Mouse (Mus musculus) hindbrain, postnatal 0 days (tissue): ENCODE data around the gene Kcnab3. TPM values are rescaled to one million over a fixed set of nuclear protein-coding genes. Genes with fewer than 3 reads are reported as not detected.

Source experiments
- ATAC-seq: fragments of 200-750 bp; cut with Nextera tagmentation; 2 replicates; pipeline ENCODE4 v1.8.0; 2017; ENCODE audit warnings: mild to moderate bottlenecking, moderate TSS enrichment, moderate library complexity
- DNase-seq: peaks from one replicate; pipeline ENCODE4 v3.0.0-alpha.2; 2015; ENCODE audit warnings: low spot score
- H3K27ac ChIP-seq: fragments of 300-500 bp; sonication (generic); 2 replicates; pipeline ENCODE4 v1.5.1; 2014; ENCODE audit warnings: mild to moderate bottlenecking
- H3K27me3 ChIP-seq: fragments of 300-500 bp; sonication (generic); 2 replicates; pipeline ENCODE4 v1.6.1; 2014; ENCODE audit warnings: low read length, mixed read lengths; ENCODE audit not compliant: insufficient read depth
- H3K36me3 ChIP-seq: fragments of 300-500 bp; sonication (generic); 2 replicates; pipeline ENCODE4 v1.6.1; 2014; ENCODE audit warnings: low read length, mixed read lengths; ENCODE audit not compliant: insufficient read depth
- H3K4me1 ChIP-seq: fragments of 300-500 bp; sonication (generic); 2 replicates; pipeline ENCODE4 v1.6.1; 2014; ENCODE audit warnings: antibody characterized with exemption, low read length, mixed read lengths; ENCODE audit not compliant: insufficient read depth
- H3K4me2 ChIP-seq: fragments of 300-500 bp; sonication (generic); 2 replicates; pipeline ENCODE4 v1.6.1; 2014; ENCODE audit warnings: low read depth, mild to moderate bottlenecking, low read length, moderate library complexity, mixed read lengths
- H3K4me3 ChIP-seq: fragments of 300-500 bp; sonication (generic); 2 replicates; pipeline ENCODE4 v1.5.1; 2014; ENCODE audit warnings: low read length
- H3K9ac ChIP-seq: fragments of 300-500 bp; sonication (generic); replicated peaks from 2 replicates; pipeline ENCODE4 v1.6.1; 2014; ENCODE audit warnings: mild to moderate bottlenecking, low read length, moderate library complexity, mixed read lengths
- H3K9me3 ChIP-seq: fragments of 300-500 bp; sonication (generic); 2 replicates; pipeline ENCODE4 v1.6.1; 2016; ENCODE audit warnings: low read length, mixed read lengths
- CTCF ChIP-seq: IDR thresholded peaks from 2 replicates; pipeline ENCODE4 v1.5.1; 2016; ENCODE audit warnings: antibody characterized with exemption, control low read depth, low read depth
- WGBS: fragments of 180-500 bp; shearing (Covaris S2); extraction: QIAGEN DNeasy Blood & Tissue Kit; methylation state at CpG from one replicate; pipeline ENCODE4 v1.1.7; 2014; 5-methylcytosine and 5-hydroxymethylcytosine counted together
- polyA plus RNA-seq: library from polyadenylated mRNA; unstranded; fragments of >200 nt; fragmentation: Nextera tagmentation; extraction: Ambion mirVana; gene quantifications from 2 replicates; pipeline ENCODE4 v1.2.1, GENCODE M21; 2015
- total RNA-seq: library from RNA; depleted of rRNA; stranded (reverse); fragments of >200 nt; gene quantifications from 2 replicates; pipeline ENCODE4 v1.2.3, GENCODE M21; 2014

Kcnab3 gene
- total and polyA plus RNA-seq, 2 experiments from 2014 or later: 6.6 to 7.8 TPM

DNA sequence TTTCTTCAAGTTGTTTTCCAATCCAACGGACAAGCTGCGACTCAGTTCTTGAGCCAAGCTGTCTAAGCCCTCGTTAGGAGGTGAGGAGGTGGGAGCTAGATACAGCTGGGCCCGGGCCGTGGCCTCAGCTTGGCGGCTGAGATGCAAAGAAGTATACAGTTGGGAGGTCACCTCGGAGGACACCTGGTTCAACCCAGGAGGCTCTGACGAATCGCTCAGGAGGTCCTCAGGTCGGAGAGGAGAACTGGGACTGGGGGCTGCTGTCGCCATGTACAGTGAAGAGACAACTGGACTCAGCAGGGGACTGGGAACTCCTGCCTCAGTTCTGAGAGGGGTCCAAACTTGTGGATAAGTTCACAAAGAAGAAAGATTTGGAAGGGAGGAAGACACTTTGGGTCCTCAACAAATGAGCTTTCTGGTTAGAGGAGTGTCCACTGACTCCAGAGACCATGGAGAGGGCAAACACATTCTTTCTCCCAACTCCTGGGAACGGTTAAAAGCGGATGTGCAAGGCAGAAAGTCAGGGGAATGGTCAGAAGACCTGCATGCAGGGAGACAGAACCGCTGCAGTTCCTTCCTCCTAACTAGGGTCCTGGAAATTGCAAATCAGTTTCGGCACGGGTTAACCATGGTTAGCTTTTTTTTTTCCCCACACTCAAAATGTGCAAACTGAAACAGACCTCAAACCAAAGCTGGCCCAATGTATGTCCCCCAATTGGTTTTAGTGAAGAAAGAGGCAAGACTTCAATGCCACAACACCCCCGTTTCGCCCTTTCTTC is 3.2 kb upstream of the Kcnab3 start:
- Histone ChIP-seq H3K9ac (peak overlapping the region; percentile 80), H3K4me3 (peak overlapping the region; percentile 66), H3K4me1 (peaks cover 18% of the 10 kb centered on the region), H3K4me2 (peak overlapping the region; percentile 98), H3K27ac (peak overlapping the region; percentile 91), H3K27me3 (no peaks in the 10 kb centered on the region), H3K9me3 (no peaks in the 10 kb centered on the region), H3K36me3 (no peaks in the 10 kb centered on the region; the same call in 1 of the 2 replicates)
- no peak for DNase-seq
- ATAC-seq: no peak
- WGBS: 16% methylated on average over 18 of the region's 18 CpGs
- no peak for TF ChIP-seq CTCF

DNA sequence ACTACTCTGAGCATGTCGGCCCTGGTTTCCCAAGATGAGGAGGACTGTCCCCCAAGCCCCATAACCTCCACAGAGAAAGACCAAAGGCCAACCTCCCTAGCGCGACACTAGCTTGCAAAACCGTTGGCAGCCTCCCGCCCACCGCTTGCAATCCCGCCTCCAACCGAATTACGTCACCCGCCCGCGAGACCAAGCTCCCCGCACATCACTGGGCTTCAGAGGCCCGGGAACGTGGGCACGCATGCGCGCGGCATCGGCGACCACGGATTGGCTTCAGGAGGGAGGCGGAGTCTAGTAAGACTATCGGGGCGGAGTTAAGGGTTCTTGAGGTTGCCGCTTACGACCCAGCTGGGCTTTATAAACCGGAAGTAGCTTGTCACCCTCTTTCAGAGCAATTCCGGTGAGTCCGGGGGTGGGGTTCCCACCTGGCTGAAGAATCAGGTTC is 2.4 kb upstream of the Kcnab3 start, which contains the start of the genes Cntrob and Trappc1:
Cntrob (minus strand) TSS at position 109 of the 445 bp plus-strand sequence.
Trappc1 (plus strand) TSS at position 314 of the 445 bp plus-strand sequence.
- H3K9me3 ChIP-seq: no peaks in the 10 kb centered on the region
- no peaks in the 10 kb centered on the region; the same call in 1 of the 2 replicates for H3K36me3 ChIP-seq
- ATAC-seq (peak; percentile 95), DNase-seq (peak; percentile 99)
- 0% methylated on average over 30 of the region's 30 CpGs for WGBS
- H3K4me2 ChIP-seq: peak within 1 kb of the TSS; percentile 98
- H3K4me1 ChIP-seq: peaks cover 18% of the 10 kb centered on the region
- no peaks in the 10 kb centered on the region for H3K27me3 ChIP-seq
- peak within 1 kb of the TSS; percentile 91 for H3K27ac ChIP-seq
- no peak for TF ChIP-seq CTCF
- H3K9ac ChIP-seq: peak within 1 kb of the TSS; percentile 80
- peak within 1 kb of the TSS; percentile 66 for H3K4me3 ChIP-seq

DNA sequence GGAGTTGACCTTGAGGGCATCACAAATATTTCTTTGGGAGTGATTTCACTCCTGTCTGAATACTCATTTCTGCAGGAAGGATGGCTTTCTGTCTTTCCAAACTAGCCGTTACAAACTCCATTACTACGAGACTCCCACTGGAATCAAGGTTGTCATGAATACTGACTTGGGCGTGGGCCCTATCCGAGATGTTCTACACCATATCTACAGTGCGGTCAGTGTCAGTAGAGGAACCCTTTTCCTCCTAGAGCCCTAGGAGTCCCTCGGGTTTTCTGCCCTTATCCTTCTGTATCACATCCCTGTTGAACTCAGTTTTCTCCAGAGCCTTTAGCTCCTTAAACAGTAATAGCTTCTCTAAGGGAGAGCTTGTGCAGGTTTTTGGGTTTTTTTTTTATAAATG is 1.3 kb upstream of the Kcnab3 start:
- 83% methylated on average over 6 of the region's 6 CpGs for WGBS
- DNase-seq (no peak), ATAC-seq (no peak)
- Histone ChIP-seq H3K27me3 (no peaks in the 10 kb centered on the region), H3K9ac (peak overlapping the region; percentile 75; the same call in 1 of the 2 replicates), H3K4me3 (peak overlapping the region; percentile 66), H3K4me1 (peaks cover 18% of the 10 kb centered on the region), H3K36me3 (no peaks in the 10 kb centered on the region), H3K27ac (0 out of 2 replicates have a peak overlapping the region, but pooled peaks have one; percentile 91), H3K4me2 (peak overlapping the region; percentile 98), H3K9me3 (no peaks in the 10 kb centered on the region)
- no peak for TF ChIP-seq CTCF

DNA sequence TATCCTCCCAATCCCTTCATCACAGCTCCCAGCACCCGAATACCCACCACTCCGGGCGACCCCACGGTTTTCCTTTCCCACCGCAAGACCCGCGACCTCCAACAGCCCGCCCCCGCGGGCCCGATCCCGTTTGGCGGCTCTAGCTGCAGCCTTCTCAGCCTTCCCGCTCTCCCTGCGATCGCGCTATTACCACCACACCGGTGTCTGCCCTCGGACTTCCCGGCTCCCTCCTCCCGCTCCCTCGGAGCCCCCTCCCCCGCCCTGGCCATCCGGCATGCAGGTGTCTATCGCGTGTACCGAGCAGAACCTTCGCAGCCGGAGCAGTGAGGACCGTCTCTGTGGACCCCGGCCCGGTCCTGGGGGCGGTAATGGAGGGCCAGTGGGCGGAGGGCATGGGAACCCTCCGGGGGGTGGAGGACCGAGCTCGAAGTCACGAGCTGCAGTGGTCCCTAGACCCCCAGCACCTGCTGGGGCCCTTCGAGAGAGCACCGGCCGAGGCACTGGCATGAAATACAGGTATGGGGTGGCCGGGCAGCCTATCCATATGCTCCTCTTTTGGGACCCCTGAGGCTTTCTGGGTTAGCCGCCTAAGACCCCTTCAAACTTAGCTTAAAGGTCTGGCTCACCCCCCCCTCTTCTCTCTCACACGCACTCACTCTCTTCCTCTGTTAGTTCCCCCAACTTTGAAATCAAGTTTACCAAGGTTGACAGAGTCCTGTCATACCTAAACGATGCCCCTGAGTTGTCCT is 524 bp downstream of the Kcnab3 start:
- peak; percentile 15; the same call in 1 of the 2 replicates for ATAC-seq
- peak overlapping the region; percentile 96 for H3K4me2 ChIP-seq
- 2% methylated on average over 45 of the region's 45 CpGs for WGBS
- peak overlapping the region; percentile 53 for H3K4me3 ChIP-seq
- peak; percentile 47 for DNase-seq
- TF ChIP-seq CTCF: no peak
- no peaks in the 10 kb centered on the region for H3K27me3 ChIP-seq
- H3K9me3 ChIP-seq: no peaks in the 10 kb centered on the region
- 0 out of 2 replicates have a peak overlapping the region, but pooled peaks have one; percentile 15 for H3K27ac ChIP-seq
- peak overlapping the region; percentile 75 for H3K9ac ChIP-seq
- peaks cover 23% of the 10 kb centered on the region for H3K4me1 ChIP-seq
- no peaks in the 10 kb centered on the region for H3K36me3 ChIP-seq

DNA sequence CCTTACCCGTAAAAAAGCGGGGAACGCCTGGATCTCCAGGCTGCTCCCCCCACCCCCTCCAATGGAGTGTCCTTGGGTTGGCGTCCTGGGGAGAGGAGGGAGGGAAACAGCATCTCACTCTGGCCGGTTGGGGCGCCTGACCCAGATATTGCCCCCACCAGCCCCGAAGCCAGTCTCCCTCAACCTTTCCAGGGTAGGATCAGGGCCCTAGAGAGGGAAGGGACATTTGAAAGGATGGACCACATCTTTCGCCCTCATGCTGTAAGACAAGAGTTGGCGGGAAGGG is 1.0 kb downstream of the Kcnab3 start:
- TF ChIP-seq CTCF: no peak
- no peak for DNase-seq
- H3K27ac ChIP-seq: no peak overlapping the region
- no peaks in the 10 kb centered on the region for H3K27me3 ChIP-seq
- H3K36me3 ChIP-seq: no peaks in the 10 kb centered on the region
- no peak overlapping the region; the same call in 1 of the 2 replicates for H3K9ac ChIP-seq
- WGBS: 18% methylated on average over 9 of the region's 9 CpGs
- H3K4me3 ChIP-seq: peak overlapping the region; percentile 53
- peaks cover 24% of the 10 kb centered on the region for H3K4me1 ChIP-seq
- H3K4me2 ChIP-seq: peak overlapping the region; percentile 96
- no peak for ATAC-seq
- H3K9me3 ChIP-seq: no peaks in the 10 kb centered on the region

DNA sequence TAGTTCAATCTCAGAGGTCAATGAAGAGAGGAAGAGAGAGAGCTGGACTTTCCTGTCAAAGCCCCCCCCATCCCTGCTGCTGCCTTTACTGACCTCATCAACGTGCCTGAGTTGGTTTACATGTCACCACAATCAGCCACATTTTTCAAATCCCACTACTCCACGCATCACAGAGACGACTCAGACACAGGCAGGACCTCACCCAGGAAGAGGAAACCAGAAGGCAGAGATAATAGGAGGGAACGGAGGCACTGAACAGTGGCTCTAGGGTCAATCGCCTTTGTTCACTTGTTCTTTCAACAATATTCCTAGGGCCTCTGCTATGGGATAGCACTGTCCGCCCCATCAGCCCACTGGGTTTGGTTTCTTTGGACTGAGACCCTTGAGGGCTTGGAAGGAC is 1.6 kb downstream of the Kcnab3 start:
- no peak overlapping the region for H3K9ac ChIP-seq
- no peaks in the 10 kb centered on the region for H3K27me3 ChIP-seq
- H3K4me3 ChIP-seq: no peak overlapping the region
- DNase-seq (no peak), ATAC-seq (no peak)
- TF ChIP-seq CTCF: no peak
- H3K9me3 ChIP-seq: no peaks in the 10 kb centered on the region
- no peak overlapping the region for H3K4me2 ChIP-seq
- H3K27ac ChIP-seq: no peak overlapping the region
- H3K36me3 ChIP-seq: no peaks in the 10 kb centered on the region
- 48% methylated on average over 6 of the region's 6 CpGs for WGBS
- peaks cover 23% of the 10 kb centered on the region for H3K4me1 ChIP-seq
